Mouse (Mus musculus) heart, embryonic 15.5 days (tissue): Measurements from ENCODE around the gene Cpne6. TPM values are rescaled to one million over a fixed set of nuclear protein-coding genes. Genes with fewer than 3 reads are reported as not detected.

Experiments
- ATAC-seq: fragments of 200-750 bp; cut with Nextera tagmentation; replicated peaks from 2 replicates; pipeline ENCODE4 v1.8.0; 2017; ENCODE audit warnings: low read depth, moderate TSS enrichment; ENCODE audit not compliant: insufficient number of reproducible peaks, insufficient read depth, low FRiP score
- H3K27ac ChIP-seq: fragments of 300-500 bp; sonication (generic); 2 replicates; pipeline ENCODE4 v1.5.1; 2015; ENCODE audit warnings: mild to moderate bottlenecking, inconsistent platforms
- H3K27me3 ChIP-seq: fragments of 300-500 bp; sonication (generic); 2 replicates; pipeline ENCODE4 v1.6.1; 2015; ENCODE audit warnings: inconsistent platforms
- H3K36me3 ChIP-seq: fragments of 300-500 bp; sonication (generic); 2 replicates; pipeline ENCODE4 v1.6.1; 2015; ENCODE audit warnings: mild to moderate bottlenecking, inconsistent platforms
- H3K4me1 ChIP-seq: fragments of 300-500 bp; sonication (generic); replicated peaks from 2 replicates; pipeline ENCODE4 v1.6.1; 2015; ENCODE audit warnings: inconsistent platforms
- H3K4me2 ChIP-seq: fragments of 300-500 bp; sonication (generic); 2 replicates; pipeline ENCODE4 v1.6.1; 2015; ENCODE audit warnings: inconsistent platforms, mild to moderate bottlenecking, moderate library complexity
- H3K4me3 ChIP-seq: fragments of 300-500 bp; sonication (generic); 2 replicates; pipeline ENCODE4 v1.5.1; 2015; ENCODE audit warnings: mild to moderate bottlenecking, inconsistent platforms
- H3K9ac ChIP-seq: fragments of 300-500 bp; sonication (generic); 2 replicates; pipeline ENCODE4 v1.6.1; 2015; ENCODE audit warnings: mild to moderate bottlenecking, inconsistent platforms
- H3K9me3 ChIP-seq: fragments of 300-500 bp; sonication (generic); replicated peaks from 2 replicates; pipeline ENCODE4 v1.6.1; 2016; ENCODE audit warnings: inconsistent platforms
- WGBS: fragments of 180-500 bp; shearing (Covaris S2); methylation state at CpG from one replicate; pipeline ENCODE4 v1.1.7; 2015; ENCODE audit warnings: mixed read lengths; 5-methylcytosine and 5-hydroxymethylcytosine counted together
- polyA plus RNA-seq: library from polyadenylated mRNA; unstranded; fragments of >200 nt; fragmentation: Nextera tagmentation; extraction: Ambion mirVana; gene quantifications from 2 replicates; pipeline ENCODE4 v1.2.1, GENCODE M21; 2015

Cpne6 gene
- polyA plus RNA-seq, 1 experiment from 2014 or later, result 0.30 TPM

DNA sequence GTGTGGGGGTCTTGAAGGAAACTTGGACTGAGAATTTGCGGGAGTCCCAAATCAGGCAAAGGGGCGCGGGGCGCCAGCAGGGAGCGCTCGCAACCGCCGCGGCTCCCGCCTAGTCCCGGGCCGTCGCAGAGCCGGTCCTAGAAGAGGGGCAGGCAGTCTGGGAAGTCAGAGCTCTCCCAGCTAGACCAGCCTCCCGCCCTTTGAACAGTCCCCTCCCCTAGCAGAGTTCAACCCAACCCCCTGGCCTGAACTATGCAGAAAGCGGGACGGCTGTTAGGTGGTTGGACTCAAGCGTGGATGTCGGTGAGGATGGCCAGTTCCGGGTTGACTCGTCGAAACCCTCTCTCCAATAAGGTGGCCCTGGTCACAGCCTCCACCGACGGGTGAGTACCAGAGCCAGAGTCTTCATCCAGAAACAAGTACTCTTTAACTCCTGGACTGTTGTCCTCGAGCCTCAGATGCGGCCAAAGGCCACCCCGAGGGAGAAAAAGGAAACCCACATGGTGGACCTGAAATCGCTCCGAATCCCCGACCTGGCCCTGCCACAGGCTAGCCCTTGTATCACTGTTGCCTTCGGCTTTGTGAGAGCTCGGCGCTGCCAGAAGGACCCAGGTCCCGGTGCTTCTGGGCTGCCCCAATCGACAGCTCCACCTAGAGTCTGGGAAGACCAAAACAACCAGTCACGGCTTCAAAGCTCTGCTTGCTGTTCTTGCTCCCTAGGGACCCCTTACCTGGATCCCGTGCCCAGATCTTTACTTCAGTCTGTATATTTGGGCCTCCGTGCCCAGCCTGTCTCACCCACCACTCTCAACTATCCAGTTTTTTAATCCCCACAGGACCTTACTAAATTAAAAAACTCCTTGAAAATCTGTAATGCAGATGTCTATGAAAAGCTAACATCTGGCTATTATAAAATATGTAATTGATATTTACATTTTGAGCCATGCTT is 31.3 kb upstream of the Cpne6 start, which contains the start of gene Dhrs4:
Dhrs4 (plus strand) TSS at position 108 of the 949 bp plus-strand sequence.
- peak; percentile 95 for ATAC-seq

DNA sequence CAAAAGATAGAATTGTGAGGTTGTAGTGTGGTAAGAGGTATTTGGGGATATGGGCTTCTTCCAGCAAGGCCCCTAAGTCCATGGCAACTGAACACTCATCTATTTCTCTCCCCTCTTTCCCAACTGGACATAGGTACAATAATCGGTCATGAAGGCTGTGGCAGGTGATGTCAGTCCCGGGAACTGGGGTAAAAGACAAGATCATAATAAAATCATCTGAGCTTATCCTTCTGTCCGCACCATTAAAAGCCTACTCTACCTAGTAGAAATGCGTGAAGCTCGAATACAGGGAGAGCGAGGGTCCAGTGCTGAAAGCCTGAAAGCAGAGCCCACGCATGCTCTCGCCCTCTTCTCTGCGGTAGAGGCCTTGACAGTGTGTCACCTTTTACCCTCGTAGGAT is 30.6 kb upstream of the Cpne6 start:
- WGBS, result 85% methylated on average over 10 of the region's 10 CpGs
- no peak overlapping the region for H3K27ac ChIP-seq
- H3K4me2 ChIP-seq, result peak overlapping the region; percentile 81; the same call in 1 of the 2 replicates
- H3K9ac ChIP-seq, result no peak overlapping the region
- peaks cover 10% of the 10 kb centered on the region; the same call in 1 of the 2 replicates for H3K36me3 ChIP-seq
- H3K27me3 ChIP-seq, result no peaks in the 10 kb centered on the region
- peaks cover 13% of the 10 kb centered on the region for H3K4me1 ChIP-seq
- no peak for ATAC-seq
- no peak overlapping the region for H3K4me3 ChIP-seq
- no peaks in the 10 kb centered on the region for H3K9me3 ChIP-seq

More for the DNA sequence above, 31.3 kb upstream of the Cpne6 start, which contains the start of gene Dhrs4:
- no peaks in the 10 kb centered on the region for H3K27me3 ChIP-seq
- H3K4me2 ChIP-seq, result peak within 1 kb of the TSS; percentile 81
- H3K27ac ChIP-seq, result peak within 1 kb of the TSS; percentile 89
- H3K4me1 ChIP-seq, result peaks cover 13% of the 10 kb centered on the region
- H3K9me3 ChIP-seq, result no peaks in the 10 kb centered on the region
- under 1% methylated on average over 38 of the region's 38 CpGs for WGBS
- peak within 1 kb of the TSS; percentile 74 for H3K9ac ChIP-seq
- H3K4me3 ChIP-seq, result peak within 1 kb of the TSS; percentile 80
- H3K36me3 ChIP-seq, result peaks cover 10% of the 10 kb centered on the region; the same call in 1 of the 2 replicates

DNA sequence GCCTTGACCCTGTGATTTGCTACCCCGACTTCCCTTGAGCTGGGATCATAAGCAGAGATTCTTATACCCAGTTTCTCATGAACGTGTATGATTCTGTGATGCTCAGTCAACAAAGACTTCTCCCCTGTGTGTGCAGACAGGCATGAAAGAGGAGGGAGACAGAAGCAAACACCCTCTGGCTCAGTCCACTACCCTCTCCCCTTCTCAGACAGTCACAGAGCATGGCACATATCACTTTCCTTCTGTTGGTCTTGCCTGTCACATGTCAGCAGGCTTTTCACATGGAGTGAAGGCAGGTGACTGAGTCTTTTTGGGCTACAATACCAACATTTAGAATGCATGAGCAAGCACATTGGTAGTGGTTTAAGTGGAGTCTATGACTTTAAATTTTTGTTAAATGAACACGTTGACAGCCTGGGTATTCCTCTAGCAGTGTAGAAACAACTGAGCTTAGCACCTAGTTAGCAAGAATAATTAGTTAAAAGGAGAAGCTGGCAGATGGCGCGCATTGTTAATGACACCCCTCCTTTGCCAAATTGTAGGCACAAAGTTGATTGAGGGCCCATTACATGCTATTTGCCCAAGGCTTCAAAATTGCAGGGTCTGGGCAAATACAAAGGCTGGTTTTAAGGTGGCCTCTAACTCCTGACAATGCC is 25.7 kb upstream of the Cpne6 start:
- Histone ChIP-seq H3K4me1 (peaks cover 3% of the 10 kb centered on the region), H3K9ac (no peak overlapping the region), H3K9me3 (no peaks in the 10 kb centered on the region), H3K27ac (no peak overlapping the region), H3K4me3 (no peak overlapping the region), H3K36me3 (peaks cover 10% of the 10 kb centered on the region), H3K4me2 (no peak overlapping the region), H3K27me3 (no peaks in the 10 kb centered on the region)
- WGBS, result 68% methylated on average over 5 of the region's 5 CpGs
- no peak for ATAC-seq

DNA sequence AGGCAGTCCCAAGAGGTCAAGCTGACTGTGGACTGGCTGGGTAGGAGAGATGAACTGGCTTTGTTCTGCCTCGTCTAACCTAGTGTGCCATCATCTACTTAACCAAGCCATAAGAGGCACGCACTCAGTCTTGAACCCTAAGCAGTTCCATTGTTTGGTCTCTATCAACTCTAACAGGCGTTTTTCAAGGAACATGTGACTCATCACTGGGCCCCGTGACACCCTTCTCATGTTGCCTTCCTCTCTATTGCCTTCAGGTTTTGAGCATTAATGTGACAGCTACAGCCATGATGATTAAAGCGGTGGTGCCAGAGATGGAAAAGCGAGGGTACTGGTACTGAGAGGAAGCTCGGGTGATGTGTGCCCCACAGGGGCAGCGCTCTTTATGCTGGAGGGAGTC is 23.4 kb upstream of the Cpne6 start:
- 80% methylated on average over 8 of the region's 8 CpGs for WGBS
- H3K9me3 ChIP-seq, result no peaks in the 10 kb centered on the region
- H3K9ac ChIP-seq, result no peak overlapping the region
- ATAC-seq, result no peak
- H3K27me3 ChIP-seq, result no peaks in the 10 kb centered on the region; the same call in 1 of the 2 replicates
- H3K36me3 ChIP-seq, result no peaks in the 10 kb centered on the region; the same call in 1 of the 2 replicates
- no peak overlapping the region for H3K4me3 ChIP-seq
- H3K4me1 ChIP-seq, result peaks cover 18% of the 10 kb centered on the region
- H3K27ac ChIP-seq, result no peak overlapping the region
- no peak overlapping the region for H3K4me2 ChIP-seq

GRCm38 (mm10) chr14:55490361-55491201 is 19.7 kb upstream of the Cpne6 start, which contains the start of gene Carmil3:
Gene Carmil3 (plus strand): TSS chr14:55490651.
- H3K4me3 ChIP-seq, result peak within 1 kb of the TSS; percentile 79
- H3K4me2 ChIP-seq, result peak within 1 kb of the TSS; percentile 100
- peak within 1 kb of the TSS; percentile 68 for H3K9ac ChIP-seq
- peak; percentile 83 for ATAC-seq
- no peaks in the 10 kb centered on the region; the same call in 1 of the 2 replicates for H3K36me3 ChIP-seq
- H3K9me3 ChIP-seq, result no peaks in the 10 kb centered on the region
- peaks cover 3% of the 10 kb centered on the region for H3K27me3 ChIP-seq
- H3K27ac ChIP-seq, result peak within 1 kb of the TSS; percentile 57
- peaks cover 18% of the 10 kb centered on the region for H3K4me1 ChIP-seq
- WGBS, result 1% methylated on average over 51 of the region's 68 CpGs

GRCm38 (mm10) chr14:55491291-55491833 is 18.9 kb upstream of the Cpne6 start:
- Histone ChIP-seq H3K4me2 (peak overlapping the region; percentile 100), H3K9me3 (no peaks in the 10 kb centered on the region), H3K9ac (peak overlapping the region; percentile 68), H3K27ac (peak overlapping the region; percentile 57), H3K27me3 (peaks cover 3% of the 10 kb centered on the region), H3K4me3 (peak overlapping the region; percentile 79), H3K4me1 (peaks cover 24% of the 10 kb centered on the region), H3K36me3 (no peaks in the 10 kb centered on the region)
- ATAC-seq, result peak; percentile 71
- WGBS, result under 1% methylated on average over 30 of the region's 30 CpGs

DNA sequence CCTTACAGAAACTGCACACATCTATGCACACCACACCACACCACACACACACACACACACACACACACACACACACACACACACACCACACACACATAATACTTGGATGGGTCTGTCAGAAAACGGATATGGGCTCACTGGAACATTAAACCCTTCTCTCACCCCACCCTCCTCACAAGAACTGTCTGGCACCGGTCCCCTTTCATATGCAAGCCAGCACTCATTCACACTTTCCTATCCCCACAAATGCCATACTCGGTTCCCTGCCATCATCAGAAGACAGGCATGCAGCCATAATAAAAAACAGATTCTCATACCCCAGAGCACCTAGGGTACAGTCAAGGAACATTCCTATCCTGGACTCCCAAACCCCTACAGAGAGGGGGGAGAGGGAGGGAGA is 18.1 kb upstream of the Cpne6 start:
- no peak overlapping the region for H3K4me3 ChIP-seq
- 33% methylated on average over 3 of the region's 3 CpGs for WGBS
- peak overlapping the region; percentile 100 for H3K4me2 ChIP-seq
- peaks cover 32% of the 10 kb centered on the region for H3K4me1 ChIP-seq
- H3K36me3 ChIP-seq, result no peaks in the 10 kb centered on the region
- H3K27ac ChIP-seq, result no peak overlapping the region
- ATAC-seq, result no peak
- H3K9me3 ChIP-seq, result no peaks in the 10 kb centered on the region
- no peak overlapping the region for H3K9ac ChIP-seq
- H3K27me3 ChIP-seq, result peaks cover 3% of the 10 kb centered on the region

- Histone ChIP-seq H3K9ac (no peak overlapping the region), H3K4me1 (peaks cover 28% of the 10 kb centered on the region), H3K27ac (0 out of 2 replicates have a peak overlapping the region, but pooled peaks have one; percentile 58), H3K27me3 (peaks cover 4% of the 10 kb centered on the region), H3K4me3 (no peak overlapping the region), H3K36me3 (no peaks in the 10 kb centered on the region), H3K9me3 (no peaks in the 10 kb centered on the region), H3K4me2 (0 out of 2 replicates have a peak overlapping the region, but pooled peaks have one; percentile 43)
- 66% methylated on average over 20 of the region's 20 CpGs for WGBS
- no peak for ATAC-seq
Observed at GRCm38 (mm10) chr14:55495509-55496240, 14.6 kb upstream of the Cpne6 start.

DNA sequence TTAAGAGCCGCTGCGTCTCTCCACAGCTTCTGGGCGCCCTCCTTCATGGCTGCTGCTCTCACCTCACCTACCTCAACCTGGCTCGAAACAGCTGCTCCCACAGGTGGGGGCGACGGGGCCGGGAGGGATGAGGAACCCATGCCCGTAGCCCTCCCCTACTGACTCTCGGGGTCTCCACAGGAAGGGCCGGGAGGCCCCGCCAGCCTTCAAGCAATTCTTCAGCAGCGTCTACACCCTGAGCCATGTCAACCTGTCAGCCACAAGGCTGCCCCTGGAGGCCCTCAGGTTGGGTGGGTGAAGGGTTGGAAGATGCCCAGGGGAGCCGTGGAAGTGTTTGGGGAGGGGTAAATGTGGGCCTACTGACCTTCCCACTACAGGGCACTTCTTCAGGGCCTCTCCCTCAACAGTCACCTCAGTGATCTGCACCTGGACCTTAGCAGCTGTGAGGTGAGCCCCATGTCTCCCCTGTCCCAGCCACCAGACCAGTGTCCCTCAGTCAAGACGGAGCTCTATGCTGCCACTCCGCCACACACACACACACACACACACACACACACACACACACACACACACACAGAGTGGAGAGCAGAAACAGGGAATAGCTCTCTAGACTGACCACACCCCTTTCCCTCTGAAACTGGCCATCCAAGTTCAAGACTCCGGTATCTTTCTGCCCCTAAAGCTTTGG is 13.3 kb upstream of the Cpne6 start:
- Histone ChIP-seq H3K27ac (peak overlapping the region; percentile 58), H3K27me3 (peaks cover 6% of the 10 kb centered on the region; the same call in 1 of the 2 replicates), H3K4me1 (peaks cover 18% of the 10 kb centered on the region), H3K36me3 (no peaks in the 10 kb centered on the region), H3K9me3 (no peaks in the 10 kb centered on the region), H3K4me2 (peak overlapping the region; percentile 43), H3K4me3 (no peak overlapping the region), H3K9ac (0 out of 2 replicates have a peak overlapping the region, but pooled peaks have one; percentile 10)
- 54% methylated on average over 16 of the region's 16 CpGs for WGBS
- peak; percentile 21 for ATAC-seq
